Mouse (Mus musculus) midbrain, embryonic 14.5 days (tissue): Measurements from ENCODE around the gene Rps13. TPM values are rescaled to one million over a fixed set of nuclear protein-coding genes. Genes with fewer than 3 reads are reported as not detected.

Experiments used
- ATAC-seq: fragments of 200-750 bp; cut with Nextera tagmentation; 2 replicates; pipeline ENCODE4 v1.8.0; 2017; ENCODE audit warnings: moderate number of reproducible peaks, moderate library complexity; ENCODE audit not compliant: low FRiP score, low TSS enrichment
- DNase-seq: peaks from one replicate; pipeline ENCODE4 v3.0.0-alpha.2; 2015
- H3K27ac ChIP-seq: fragments of 300-500 bp; sonication (generic); replicated peaks from 2 replicates; pipeline ENCODE4 v1.5.1; 2014; ENCODE audit warnings: mild to moderate bottlenecking, low read depth, low read length, moderate library complexity
- H3K27me3 ChIP-seq: fragments of 300-500 bp; sonication (generic); 2 replicates; pipeline ENCODE4 v1.6.1; 2014; ENCODE audit warnings: low read length, control low read depth, mixed read lengths; ENCODE audit not compliant: control insufficient read depth, insufficient read depth
- H3K36me3 ChIP-seq: fragments of 300-500 bp; sonication (generic); 2 replicates; pipeline ENCODE4 v1.6.1; 2014; ENCODE audit warnings: low read length, control low read depth; ENCODE audit not compliant: control insufficient read depth, insufficient read depth
- H3K4me1 ChIP-seq: fragments of 300-500 bp; sonication (generic); 2 replicates; pipeline ENCODE4 v1.6.1; 2014; ENCODE audit warnings: mild to moderate bottlenecking, antibody characterized with exemption, low read length, control low read depth; ENCODE audit not compliant: control insufficient read depth, insufficient read depth
- H3K4me2 ChIP-seq: fragments of 300-500 bp; sonication (generic); 2 replicates; pipeline ENCODE4 v1.6.1; 2014; ENCODE audit warnings: mild to moderate bottlenecking, low read length, moderate library complexity
- H3K4me3 ChIP-seq: fragments of 300-500 bp; sonication (generic); replicated peaks from 2 replicates; pipeline ENCODE4 v1.5.1; 2014; ENCODE audit warnings: low read depth, low read length
- H3K9ac ChIP-seq: fragments of 300-500 bp; sonication (generic); replicated peaks from 2 replicates; pipeline ENCODE4 v1.6.1; 2014; ENCODE audit warnings: mild to moderate bottlenecking, low read length, moderate library complexity
- H3K9me3 ChIP-seq: fragments of 300-500 bp; sonication (generic); 2 replicates; pipeline ENCODE4 v1.6.1; 2016; ENCODE audit warnings: low read length, control low read depth, mixed read lengths; ENCODE audit not compliant: control insufficient read depth
- WGBS: fragments of 180-500 bp; shearing (Covaris S2); extraction: QIAGEN DNeasy Blood & Tissue Kit; methylation state at CpG from one replicate; pipeline ENCODE4 v1.1.7; 2014; 5-methylcytosine and 5-hydroxymethylcytosine counted together
- polyA plus RNA-seq: library from polyadenylated mRNA; unstranded; fragments of >200 nt; fragmentation: Nextera tagmentation; extraction: Ambion mirVana; gene quantifications from 2 replicates; pipeline ENCODE4 v1.2.1, GENCODE M21; 2014

The Rps13 gene
- polyA plus RNA-seq, 1 experiment from 2014 or later: 533 TPM

DNA sequence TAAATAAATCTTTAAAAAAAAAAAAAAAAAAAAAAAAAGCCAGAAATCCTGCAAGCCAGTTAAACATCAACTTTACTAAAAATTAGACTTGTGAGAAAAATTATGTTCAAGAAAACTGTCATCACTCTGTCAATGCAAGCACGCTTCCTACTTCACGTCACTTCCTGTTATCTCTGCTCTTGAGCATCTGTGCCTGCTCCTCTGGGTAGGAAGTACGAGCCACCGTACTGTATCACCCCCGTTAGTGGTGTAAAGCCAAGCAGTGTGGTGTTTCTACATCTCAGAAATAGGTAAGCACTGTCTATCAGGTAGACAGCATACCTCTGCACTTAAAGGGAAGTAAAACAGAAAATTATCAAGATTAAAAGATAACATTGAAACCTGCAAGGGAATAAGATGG, 6.1 kb downstream of the Rps13 start:
- ATAC-seq: no peak
- WGBS: 95% methylated on average over 5 of the region's 5 CpGs

DNA sequence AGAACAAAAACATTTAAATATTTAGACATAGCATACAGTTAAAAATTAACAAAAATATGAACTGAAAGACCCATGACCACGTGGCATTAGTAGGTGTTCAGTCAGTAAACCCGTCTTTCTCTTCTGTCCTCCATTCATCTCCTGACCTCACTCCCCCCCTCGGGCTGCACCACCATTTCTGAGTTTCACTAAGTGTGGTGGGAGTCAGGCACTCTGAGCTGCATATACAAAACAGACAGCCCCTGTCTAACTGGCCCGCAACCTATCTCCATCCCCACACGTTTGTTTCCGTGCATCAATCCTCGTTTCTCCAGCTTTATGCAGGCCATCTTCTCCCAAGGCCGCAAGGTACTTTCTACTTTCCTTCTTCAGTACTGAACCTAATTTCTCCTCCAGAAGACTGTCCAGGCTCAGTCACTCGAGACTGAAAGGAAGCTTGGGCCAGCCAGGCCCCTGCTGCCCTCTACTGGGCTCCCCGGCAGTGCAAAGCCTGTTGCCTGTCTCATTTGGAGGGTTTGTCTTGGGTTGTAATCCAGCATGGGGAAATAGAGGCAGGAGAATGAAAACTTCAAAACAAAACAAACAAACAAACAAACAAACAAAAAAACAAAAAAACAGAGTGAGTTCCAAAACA, 10.5 kb downstream of the Rps13 start:
- WGBS: 30% methylated on average over 10 of the region's 10 CpGs
- H3K27ac ChIP-seq: no peak overlapping the region
- H3K36me3 ChIP-seq: 0 out of 2 replicates have a peak, but pooled peaks cover 4% of the 10 kb centered on the region
- no peaks in the 10 kb centered on the region for H3K4me1 ChIP-seq
- H3K27me3 ChIP-seq: no peaks in the 10 kb centered on the region
- DNase-seq (peak; percentile 86), ATAC-seq (no peak; the same call in 1 of the 2 replicates)
- H3K9ac ChIP-seq: no peak overlapping the region
- no peak overlapping the region for H3K4me3 ChIP-seq
- H3K4me2 ChIP-seq: no peak overlapping the region
- H3K9me3 ChIP-seq: no peaks in the 10 kb centered on the region

More for the DNA sequence above, 6.1 kb downstream of the Rps13 start:
- H3K4me2 ChIP-seq: no peak overlapping the region
- H3K4me1 ChIP-seq: peaks cover 4% of the 10 kb centered on the region; the same call in 1 of the 2 replicates
- DNase-seq: no peak
- peaks cover 45% of the 10 kb centered on the region for H3K36me3 ChIP-seq
- H3K27ac ChIP-seq: no peak overlapping the region
- no peak overlapping the region for H3K4me3 ChIP-seq
- H3K9me3 ChIP-seq: no peaks in the 10 kb centered on the region
- H3K9ac ChIP-seq: no peak overlapping the region
- H3K27me3 ChIP-seq: no peaks in the 10 kb centered on the region

DNA sequence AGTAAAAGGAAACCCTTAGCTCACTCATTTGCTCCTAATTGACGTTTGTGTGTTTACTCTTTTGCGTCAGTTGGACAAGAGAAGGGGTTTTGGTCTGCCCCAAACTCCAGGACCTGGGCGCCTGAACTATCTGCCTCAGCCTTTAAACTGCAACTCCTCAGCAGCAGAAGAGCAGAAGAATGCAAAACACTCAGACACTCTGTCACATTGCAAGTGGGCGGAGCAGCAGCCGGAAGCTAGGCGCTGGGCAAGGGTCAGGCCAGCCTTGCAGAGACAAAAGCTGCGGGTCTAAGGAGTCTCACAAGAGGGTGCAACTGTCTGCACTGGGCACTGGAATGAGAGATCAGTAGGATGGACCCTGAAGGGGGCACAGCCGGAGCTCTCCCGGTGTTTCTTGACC, 24.5 kb downstream of the Rps13 start:
- ATAC-seq: no peak
- WGBS: 19% methylated on average over 9 of the region's 9 CpGs
- no peak for DNase-seq
- H3K36me3 ChIP-seq: no peaks in the 10 kb centered on the region
- no peak overlapping the region for H3K27ac ChIP-seq
- H3K27me3 ChIP-seq: no peaks in the 10 kb centered on the region
- no peak overlapping the region for H3K9ac ChIP-seq
- no peak overlapping the region for H3K4me3 ChIP-seq
- no peak overlapping the region for H3K4me2 ChIP-seq
- no peaks in the 10 kb centered on the region for H3K9me3 ChIP-seq
- H3K4me1 ChIP-seq: peaks cover 5% of the 10 kb centered on the region; the same call in 1 of the 2 replicates

DNA sequence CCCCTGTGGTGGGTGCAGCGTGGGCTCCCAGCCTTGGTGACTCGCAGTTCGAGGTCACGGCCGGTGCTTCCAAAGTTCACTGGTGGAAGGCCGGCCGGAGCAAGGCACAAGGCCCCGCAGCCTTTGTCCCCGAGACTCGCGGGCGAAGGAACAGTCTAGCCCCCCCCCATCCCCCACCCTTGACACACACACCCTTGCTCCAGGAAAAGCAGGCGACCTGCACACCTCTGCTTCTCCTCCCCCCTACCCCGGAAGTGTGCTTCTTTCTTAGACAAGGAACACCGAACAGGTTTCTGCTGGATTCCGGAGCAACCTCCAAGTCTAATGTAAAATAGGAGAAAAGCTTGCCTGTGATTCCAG, 25.4 kb downstream of the Rps13 start:
- Histone ChIP-seq H3K4me3 (peak overlapping the region; percentile 64), H3K4me2 (peak overlapping the region; percentile 100), H3K27me3 (no peaks in the 10 kb centered on the region), H3K9ac (no peak overlapping the region), H3K9me3 (no peaks in the 10 kb centered on the region), H3K27ac (no peak overlapping the region), H3K36me3 (no peaks in the 10 kb centered on the region), H3K4me1 (peaks cover 5% of the 10 kb centered on the region; the same call in 1 of the 2 replicates)
- no peak for ATAC-seq
- whole genome bisulfite sequencing: 2% methylated on average over 16 of the region's 16 CpGs
- no peak for DNase-seq

DNA sequence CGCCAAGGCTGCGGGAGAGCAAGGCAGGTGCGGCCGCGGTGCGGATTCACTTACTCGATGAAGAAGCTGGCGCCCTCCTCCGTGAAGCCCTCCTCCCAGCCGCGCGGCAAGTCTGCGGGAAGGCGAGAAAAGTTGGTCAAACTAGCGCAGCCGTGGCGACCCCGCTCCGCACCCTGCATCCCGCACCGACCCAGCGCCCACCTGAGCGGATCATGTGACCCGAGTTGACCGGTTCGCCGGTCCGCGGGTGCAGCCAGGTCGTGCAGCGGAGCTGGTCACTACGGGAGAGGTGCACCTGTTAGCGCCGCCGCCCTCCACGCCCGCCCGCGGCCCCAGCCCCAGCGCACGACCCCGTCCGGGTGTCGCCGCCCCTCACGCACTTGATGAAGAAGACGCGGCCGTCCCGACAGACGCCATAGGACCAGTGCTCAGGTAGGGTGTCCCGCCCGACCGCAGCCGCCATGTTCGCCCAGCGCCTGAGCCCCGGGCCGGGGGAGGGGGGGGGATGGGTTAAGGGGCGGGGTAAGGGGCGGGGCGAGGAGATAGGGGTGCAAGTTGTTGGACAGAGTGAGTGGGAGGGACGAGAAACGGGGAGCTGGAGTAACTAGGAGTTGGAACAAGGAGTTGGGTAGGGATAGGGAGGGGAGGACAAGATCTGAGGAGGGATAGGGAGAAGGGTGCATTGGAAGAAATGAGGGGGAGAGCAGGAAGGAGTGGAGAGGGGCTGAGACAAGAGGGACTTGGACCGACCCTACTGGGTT, 25.9 kb downstream of the Rps13 start, which contains the start of gene Plekha7:
Gene Plekha7, minus strand, starts transcription at position 506 of the 761 bp plus-strand sequence.
- H3K4me2 ChIP-seq: peak within 1 kb of the TSS; percentile 100
- under 1% methylated on average over 65 of the region's 65 CpGs for WGBS
- DNase-seq: peak; percentile 68
- 0 out of 2 replicates have a peak within 1 kb of the TSS, but pooled peaks have one; percentile 22 for H3K27ac ChIP-seq
- peaks cover 5% of the 10 kb centered on the region; the same call in 1 of the 2 replicates for H3K4me1 ChIP-seq
- H3K36me3 ChIP-seq: no peaks in the 10 kb centered on the region
- no peaks in the 10 kb centered on the region for H3K27me3 ChIP-seq
- H3K4me3 ChIP-seq: peak within 1 kb of the TSS; percentile 64
- ATAC-seq: peak; percentile 77
- no peaks in the 10 kb centered on the region for H3K9me3 ChIP-seq
- H3K9ac ChIP-seq: peak within 1 kb of the TSS; percentile 45

DNA sequence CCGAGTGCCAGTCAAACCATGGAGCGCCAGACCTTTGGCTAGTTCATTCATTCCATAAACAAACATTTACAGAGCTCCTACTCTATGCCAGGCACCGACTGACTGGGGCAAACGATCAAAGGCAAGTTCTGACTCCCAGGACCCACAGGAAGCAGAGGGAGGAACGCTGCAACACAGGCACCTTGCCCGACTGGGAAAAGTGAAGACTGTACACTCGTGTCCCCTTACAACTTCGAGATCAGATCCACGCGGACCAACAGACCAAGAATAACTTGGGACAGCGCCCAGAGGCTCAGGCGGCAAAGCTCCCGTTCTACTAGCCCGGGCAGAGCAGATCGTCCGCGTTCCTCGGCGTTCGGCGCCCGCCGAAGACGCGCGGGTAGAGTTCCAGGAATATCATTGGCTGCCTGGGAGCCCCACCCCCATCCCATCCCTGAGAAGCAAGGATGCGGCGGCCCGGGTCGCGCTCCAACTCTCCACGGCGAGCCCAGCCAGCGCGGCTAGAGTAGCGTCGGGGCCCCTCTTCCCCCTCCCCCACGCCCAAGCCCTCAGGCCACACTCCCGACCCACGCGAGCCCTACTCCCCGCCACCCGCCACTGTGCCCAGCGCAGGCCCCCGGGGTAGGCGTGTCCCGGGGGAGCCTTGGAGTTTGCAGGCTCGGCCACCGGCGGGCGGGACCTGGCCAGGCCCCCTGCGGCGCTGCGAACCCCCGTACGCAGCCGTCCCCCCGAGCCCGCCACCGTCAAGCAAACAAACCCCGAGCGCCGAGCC, 26.7 kb downstream of the Rps13 start:
- DNase-seq: peak; percentile 88
- H3K9ac ChIP-seq: peak overlapping the region; percentile 45
- peak overlapping the region; percentile 100 for H3K4me2 ChIP-seq
- peak; percentile 84 for ATAC-seq
- H3K36me3 ChIP-seq: no peaks in the 10 kb centered on the region
- H3K4me3 ChIP-seq: peak overlapping the region; percentile 64
- H3K27me3 ChIP-seq: no peaks in the 10 kb centered on the region
- under 1% methylated on average over 63 of the region's 63 CpGs for WGBS
- no peaks in the 10 kb centered on the region for H3K9me3 ChIP-seq
- 0 out of 2 replicates have a peak overlapping the region, but pooled peaks have one; percentile 22 for H3K27ac ChIP-seq
- peaks cover 5% of the 10 kb centered on the region; the same call in 1 of the 2 replicates for H3K4me1 ChIP-seq

DNA sequence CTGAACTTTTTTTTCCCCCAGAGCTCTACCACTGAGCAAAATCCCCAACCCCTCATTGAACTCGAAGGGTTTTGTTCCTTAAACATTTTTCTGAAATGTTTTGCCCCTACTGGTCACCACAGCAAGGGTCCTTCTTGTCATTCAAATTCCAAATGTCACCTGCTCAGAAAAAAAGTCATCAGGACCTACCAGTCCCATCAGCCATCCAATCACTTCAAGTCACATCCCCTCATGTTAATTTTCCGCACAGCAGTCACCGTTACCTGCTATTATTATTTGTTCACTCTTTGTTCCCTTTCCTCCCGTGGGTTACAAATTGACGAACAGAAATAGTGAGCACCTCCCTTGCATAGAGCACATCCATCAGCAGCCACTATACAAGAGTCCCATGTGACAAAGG, 27.4 kb downstream of the Rps13 start:
- H3K4me1 ChIP-seq: peaks cover 5% of the 10 kb centered on the region; the same call in 1 of the 2 replicates
- no peaks in the 10 kb centered on the region for H3K9me3 ChIP-seq
- ATAC-seq (no peak), DNase-seq (no peak)
- no peak overlapping the region for H3K9ac ChIP-seq
- H3K4me3 ChIP-seq: peak overlapping the region; percentile 64
- no peak overlapping the region for H3K27ac ChIP-seq
- H3K4me2 ChIP-seq: peak overlapping the region; percentile 100
- H3K36me3 ChIP-seq: no peaks in the 10 kb centered on the region
- no peaks in the 10 kb centered on the region for H3K27me3 ChIP-seq
- WGBS: 8% methylated on average over 5 of the region's 5 CpGs

DNA sequence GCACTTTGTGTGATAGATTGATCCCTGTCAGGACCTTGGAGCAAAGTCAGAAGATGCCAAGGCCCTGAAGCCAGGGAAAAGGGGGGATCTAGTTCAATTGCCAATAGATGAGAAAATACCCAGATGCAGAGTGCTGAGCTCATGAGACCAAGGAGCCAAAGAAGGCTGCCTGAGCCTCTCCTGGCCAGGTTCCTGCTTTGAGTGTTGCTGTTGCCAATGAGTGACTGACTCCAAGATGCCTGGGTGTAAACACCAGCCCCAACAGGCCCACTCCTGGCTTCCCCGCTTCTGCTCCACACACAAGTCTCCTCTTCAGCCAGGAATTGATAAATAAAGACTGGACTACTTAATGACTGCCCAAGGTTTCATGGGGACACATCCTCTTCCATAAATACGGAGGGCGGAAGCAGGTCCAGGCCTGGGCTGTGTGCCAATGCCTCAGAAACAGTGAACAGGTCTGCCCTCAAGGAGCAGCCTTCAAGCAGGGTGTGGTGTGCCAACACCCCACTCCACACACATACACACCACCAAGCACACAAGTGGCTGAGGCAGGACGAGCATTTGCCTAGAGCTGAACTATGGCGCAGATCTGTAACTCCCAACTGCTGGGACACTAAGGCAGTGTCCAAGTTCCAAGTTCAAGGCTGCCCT, 32.2 kb downstream of the Rps13 start:
- Histone ChIP-seq H3K4me3 (no peak overlapping the region), H3K27ac (no peak overlapping the region), H3K9ac (no peak overlapping the region), H3K27me3 (no peaks in the 10 kb centered on the region), H3K4me2 (no peak overlapping the region), H3K9me3 (no peaks in the 10 kb centered on the region), H3K36me3 (no peaks in the 10 kb centered on the region), H3K4me1 (no peaks in the 10 kb centered on the region)
- 97% methylated on average over 5 of the region's 5 CpGs for WGBS
- DNase-seq: no peak
- ATAC-seq: no peak
